Mouse (Mus musculus) heart, embryonic 10.5 days (tissue): ENCODE measurements around the gene Nktr. TPM values are rescaled to one million over a fixed set of nuclear protein-coding genes. Genes with fewer than 3 reads are reported as not detected.
A peak's percentile ranks its signal among the peaks of the same experiment; 100 is the strongest.

Experiments
- DNase-seq: peaks from one replicate; pipeline ENCODE4 v3.0.0-alpha.2; 2017; ENCODE audit warnings: low spot score
- H3K27ac ChIP-seq: fragments of 300-500 bp; sonication (generic); 2 replicates; pipeline ENCODE4 v1.5.1; 2016; ENCODE audit warnings: mild to moderate bottlenecking
- H3K27me3 ChIP-seq: fragments of 300-500 bp; sonication (generic); 2 replicates; pipeline ENCODE4 v1.6.1; 2016; ENCODE audit warnings: mild to moderate bottlenecking; ENCODE audit not compliant: poor library complexity, insufficient read depth, severe bottlenecking
- H3K36me3 ChIP-seq: fragments of 300-500 bp; sonication (generic); 2 replicates; pipeline ENCODE4 v1.6.1; 2016; ENCODE audit warnings: mild to moderate bottlenecking, moderate library complexity
- H3K4me1 ChIP-seq: fragments of 300-500 bp; sonication (generic); 2 replicates; pipeline ENCODE4 v1.6.1; 2016; ENCODE audit warnings: mild to moderate bottlenecking
- H3K4me3 ChIP-seq: fragments of 300-500 bp; sonication (generic); 2 replicates; pipeline ENCODE4 v1.5.1; 2016; ENCODE audit warnings: mild to moderate bottlenecking, moderate library complexity
- H3K9me3 ChIP-seq: fragments of 300-500 bp; sonication (generic); 2 replicates; pipeline ENCODE4 v1.6.1; 2016; ENCODE audit warnings: mild to moderate bottlenecking, moderate library complexity
- WGBS: fragments of 180-500 bp; shearing (Covaris S2); methylation state at CpG from one replicate; pipeline ENCODE4 v1.1.7; 2016; 5-methylcytosine and 5-hydroxymethylcytosine counted together
- polyA plus RNA-seq: library from polyadenylated mRNA; unstranded; fragments of >200 nt; fragmentation: Nextera tagmentation; extraction: Ambion mirVana; gene quantifications from 2 replicates; pipeline ENCODE4 v1.2.1, GENCODE M21; 2016

Nktr gene
- polyA plus RNA-seq, 1 experiment from 2014 or later: 49.8 TPM

DNA sequence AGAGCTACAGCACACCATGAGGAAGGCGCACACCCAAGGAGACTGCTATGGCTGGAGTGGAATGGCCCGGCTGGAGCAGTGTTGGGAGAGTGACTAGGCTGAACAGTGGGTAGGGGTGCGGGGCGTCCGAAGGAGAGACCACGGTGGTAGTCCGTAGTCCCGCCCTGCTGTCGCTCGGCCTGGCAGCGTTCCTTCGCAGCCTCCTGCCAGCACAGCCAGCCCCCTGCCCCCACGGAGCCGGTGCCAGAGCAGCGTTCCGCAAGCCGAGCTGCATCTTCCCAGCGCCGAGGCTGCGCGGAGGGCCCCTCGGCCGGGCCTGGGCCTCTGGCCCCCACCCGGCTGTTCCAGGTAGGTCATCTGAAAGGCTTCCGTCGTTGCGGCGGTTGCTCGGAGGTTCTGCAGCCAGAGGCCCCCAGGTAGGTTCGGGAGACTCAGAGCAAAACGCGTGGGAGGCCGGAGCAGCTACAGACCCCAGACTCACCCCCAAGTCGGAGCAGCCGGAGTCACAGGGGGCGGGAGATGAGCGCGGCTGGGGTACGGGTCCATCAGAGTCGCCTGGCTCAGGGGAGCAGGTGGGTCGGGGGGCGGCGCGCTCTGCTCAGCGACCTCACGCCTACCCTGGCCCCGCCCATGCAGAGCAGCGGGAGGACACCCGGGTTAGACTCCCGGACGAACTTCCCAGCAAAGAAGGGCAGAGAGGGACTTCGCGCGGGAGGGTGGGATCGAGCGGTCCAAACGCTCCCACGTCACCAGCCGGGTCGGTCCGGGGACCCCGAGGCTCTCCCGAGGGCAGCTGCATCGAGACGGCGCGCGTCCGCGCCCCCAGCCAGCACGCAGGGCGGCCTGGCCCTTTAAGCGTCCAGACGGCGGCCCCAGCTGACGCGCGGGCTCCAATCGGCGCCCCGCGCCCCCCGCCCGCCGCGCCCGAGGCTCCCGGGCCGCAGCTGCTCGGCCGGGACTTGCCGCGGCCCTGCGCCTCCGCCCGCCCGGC, 40.4 kb downstream of the Nktr start, which contains the start of gene Zfp651:
Gene Zfp651, plus strand, starts transcription at position 240 of the 991 bp plus-strand sequence.
- 2% methylated on average over 97 of the region's 97 CpGs for WGBS
- Histone ChIP-seq H3K27me3 (no peaks in the 10 kb centered on the region), H3K4me1 (peaks cover 44% of the 10 kb centered on the region), H3K4me3 (peak within 1 kb of the TSS; percentile 82), H3K36me3 (peaks cover 53% of the 10 kb centered on the region), H3K27ac (peak within 1 kb of the TSS; percentile 97), H3K9me3 (no peaks in the 10 kb centered on the region)
- DNase-seq: peak; percentile 84

- DNase-seq: peak; percentile 92
- H3K9me3 ChIP-seq: no peaks in the 10 kb centered on the region
- peaks cover 44% of the 10 kb centered on the region for H3K4me1 ChIP-seq
- H3K4me3 ChIP-seq: peak overlapping the region; percentile 82
- H3K27ac ChIP-seq: peak overlapping the region; percentile 97
- peaks cover 53% of the 10 kb centered on the region for H3K36me3 ChIP-seq
- no peaks in the 10 kb centered on the region for H3K27me3 ChIP-seq
- WGBS: 2% methylated on average over 43 of the region's 43 CpGs
Observed at GRCm38 (mm10) chr9:121760271-121761090, 41.5 kb downstream of the Nktr start.

- DNase-seq: peak; percentile 75
- Histone ChIP-seq H3K9me3 (no peaks in the 10 kb centered on the region), H3K27ac (peak overlapping the region; percentile 97), H3K4me3 (peak overlapping the region; percentile 82), H3K36me3 (peaks cover 53% of the 10 kb centered on the region), H3K4me1 (peaks cover 44% of the 10 kb centered on the region), H3K27me3 (no peaks in the 10 kb centered on the region)
- 69% methylated on average over 10 of the region's 10 CpGs for WGBS
Observed at GRCm38 (mm10) chr9:121761091-121761665, 42.2 kb downstream of the Nktr start.

- H3K27me3 ChIP-seq: no peaks in the 10 kb centered on the region
- peak overlapping the region; percentile 97 for H3K27ac ChIP-seq
- no peak for DNase-seq
- H3K9me3 ChIP-seq: no peaks in the 10 kb centered on the region
- 0 out of 2 replicates have a peak overlapping the region, but pooled peaks have one; percentile 12 for H3K4me3 ChIP-seq
- H3K36me3 ChIP-seq: peaks cover 55% of the 10 kb centered on the region
- WGBS: 67% methylated on average over 8 of the region's 8 CpGs
- H3K4me1 ChIP-seq: peaks cover 44% of the 10 kb centered on the region
Observed at GRCm38 (mm10) chr9:121761787-121762186, 42.8 kb downstream of the Nktr start.

GRCm38 (mm10) chr9:121762248-121762647, 43.3 kb downstream of the Nktr start:
- WGBS: 88% methylated on average over 10 of the region's 10 CpGs
- Histone ChIP-seq H3K27ac (0 out of 2 replicates have a peak overlapping the region, but pooled peaks have one; percentile 97), H3K9me3 (no peaks in the 10 kb centered on the region), H3K36me3 (peaks cover 58% of the 10 kb centered on the region), H3K4me3 (0 out of 2 replicates have a peak overlapping the region, but pooled peaks have one; percentile 12), H3K27me3 (no peaks in the 10 kb centered on the region), H3K4me1 (peaks cover 44% of the 10 kb centered on the region)
- DNase-seq: no peak

- H3K4me1 ChIP-seq: peaks cover 42% of the 10 kb centered on the region
Observed at GRCm38 (mm10) chr9:121762761-121763160, 43.8 kb downstream of the Nktr start.

GRCm38 (mm10) chr9:121763716-121764115, 44.7 kb downstream of the Nktr start:
- 89% methylated on average over 19 of the region's 19 CpGs for WGBS
- H3K27ac ChIP-seq: no peak overlapping the region
- H3K36me3 ChIP-seq: peaks cover 71% of the 10 kb centered on the region
- H3K4me1 ChIP-seq: peaks cover 37% of the 10 kb centered on the region
- H3K27me3 ChIP-seq: no peaks in the 10 kb centered on the region
- no peaks in the 10 kb centered on the region for H3K9me3 ChIP-seq
- no peak for DNase-seq
- no peak overlapping the region for H3K4me3 ChIP-seq

More at GRCm38 (mm10) chr9:121762761-121763160, 43.8 kb downstream of the Nktr start:
- DNase-seq: no peak
- no peak overlapping the region for H3K27ac ChIP-seq
- no peaks in the 10 kb centered on the region for H3K27me3 ChIP-seq
- 88% methylated on average over 25 of the region's 25 CpGs for WGBS
- no peaks in the 10 kb centered on the region for H3K9me3 ChIP-seq
- peaks cover 61% of the 10 kb centered on the region for H3K36me3 ChIP-seq
- no peak overlapping the region for H3K4me3 ChIP-seq

GRCm38 (mm10) chr9:121765166-121765855, 46.3 kb downstream of the Nktr start:
- peaks cover 74% of the 10 kb centered on the region for H3K36me3 ChIP-seq
- H3K9me3 ChIP-seq: no peaks in the 10 kb centered on the region
- WGBS: 90% methylated on average over 16 of the region's 16 CpGs
- H3K27ac ChIP-seq: 0 out of 2 replicates have a peak overlapping the region, but pooled peaks have one; percentile 22
- DNase-seq: no peak
- no peaks in the 10 kb centered on the region for H3K27me3 ChIP-seq
- H3K4me3 ChIP-seq: no peak overlapping the region
- H3K4me1 ChIP-seq: peaks cover 28% of the 10 kb centered on the region

GRCm38 (mm10) chr9:121772412-121772811, 53.4 kb downstream of the Nktr start:
- H3K36me3 ChIP-seq: peaks cover 16% of the 10 kb centered on the region
- no peaks in the 10 kb centered on the region for H3K9me3 ChIP-seq
- 71% methylated on average over 5 of the region's 5 CpGs for WGBS
- peaks cover 17% of the 10 kb centered on the region for H3K4me1 ChIP-seq
- H3K27ac ChIP-seq: no peak overlapping the region
- H3K4me3 ChIP-seq: no peak overlapping the region
- DNase-seq: no peak
- peaks cover 24% of the 10 kb centered on the region for H3K27me3 ChIP-seq

- H3K4me3 ChIP-seq: no peak overlapping the region
- H3K27ac ChIP-seq: no peak overlapping the region
- no peak for DNase-seq
- peaks cover 21% of the 10 kb centered on the region for H3K4me1 ChIP-seq
- no peaks in the 10 kb centered on the region for H3K36me3 ChIP-seq
- H3K9me3 ChIP-seq: no peaks in the 10 kb centered on the region
- H3K27me3 ChIP-seq: peaks cover 59% of the 10 kb centered on the region
- WGBS: 79% methylated on average over 10 of the region's 10 CpGs
Observed at GRCm38 (mm10) chr9:121775951-121776350, 57.0 kb downstream of the Nktr start.

DNA sequence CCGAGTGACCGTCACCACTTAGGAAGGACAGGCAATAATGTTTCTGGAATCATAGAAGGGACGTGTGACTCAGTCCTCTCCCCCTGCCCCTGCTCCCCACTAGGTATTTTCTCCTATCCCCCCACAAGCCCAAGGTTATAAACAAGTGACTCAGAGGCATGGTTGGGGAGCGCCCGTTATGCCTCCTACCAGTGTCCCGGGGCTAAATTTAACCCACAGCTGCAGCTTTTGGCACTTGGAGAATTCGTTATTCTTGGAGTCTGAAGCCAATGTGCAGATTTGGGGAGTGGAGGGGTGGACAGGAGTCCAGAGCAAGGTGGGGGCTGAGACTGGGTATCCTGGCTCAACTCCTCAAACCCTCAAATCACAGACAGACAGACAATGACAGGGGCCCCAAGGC, 57.5 kb downstream of the Nktr start:
- no peaks in the 10 kb centered on the region for H3K36me3 ChIP-seq
- H3K9me3 ChIP-seq: no peaks in the 10 kb centered on the region
- peaks cover 21% of the 10 kb centered on the region for H3K4me1 ChIP-seq
- H3K4me3 ChIP-seq: no peak overlapping the region
- no peak overlapping the region for H3K27ac ChIP-seq
- no peak for DNase-seq
- H3K27me3 ChIP-seq: peaks cover 59% of the 10 kb centered on the region
- WGBS: 64% methylated on average over 7 of the region's 7 CpGs
